8 mouse cellular contexts compared by ENCODE assay signal in the genomic region with DNA sequence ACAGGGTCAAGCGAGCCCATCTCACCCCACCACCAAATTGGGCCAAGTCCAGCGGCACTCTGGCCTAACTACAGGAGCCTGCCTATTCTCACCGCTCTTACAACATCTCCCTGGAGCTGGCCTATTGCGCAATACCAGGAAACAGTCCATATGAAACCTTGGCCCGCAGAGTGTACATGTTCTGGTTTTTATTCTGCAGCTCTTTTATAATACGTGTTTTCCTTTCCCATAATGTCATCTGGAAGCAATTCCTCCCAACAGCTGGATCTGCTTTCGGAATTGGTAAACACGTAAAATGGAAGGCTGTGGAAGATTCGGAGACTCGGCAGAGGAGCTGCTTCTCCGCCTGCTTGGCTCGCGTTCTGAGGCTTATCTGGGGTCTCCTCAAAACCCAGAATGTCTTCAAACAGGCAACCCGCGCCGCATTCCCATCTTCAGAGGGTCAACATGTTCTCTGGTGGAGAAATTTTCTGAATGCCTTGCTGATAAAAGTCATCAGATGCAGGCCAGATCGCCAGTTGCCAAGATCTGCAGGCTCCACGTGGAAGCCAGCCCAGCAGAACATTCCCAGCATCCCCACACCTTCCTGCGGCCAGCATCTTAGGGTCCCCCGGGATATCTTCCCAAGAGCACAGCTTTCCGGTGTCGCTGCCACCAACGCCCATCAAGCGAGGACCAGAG.
DNase-seq lines count a peak whose midpoint lies in the region; ATAC-seq and TF ChIP-seq lines count a peak whose summit lies in the region.

No protein-coding gene starts in this region.

- no peaks in the 10 kb centered on the region for H3K36me3 ChIP-seq in kidney, embryonic 16.5 days (ENCODE audit: insufficient read depth, low read length)
- no peaks in the 10 kb centered on the region for H3K36me3 ChIP-seq in hindbrain, postnatal 0 days (ENCODE audit: insufficient read depth, low read length)

- H3K27me3 ChIP-seq in kidney, embryonic 16.5 days (ENCODE audit: insufficient read depth, low read length): no peaks in the 10 kb centered on the region
- H3K27me3 ChIP-seq in hindbrain, postnatal 0 days (ENCODE audit: insufficient read depth, low read length): no peaks in the 10 kb centered on the region

- no peaks in the 10 kb centered on the region for H3K9me3 ChIP-seq in kidney, embryonic 16.5 days (ENCODE audit: low read length)
- no peaks in the 10 kb centered on the region for H3K9me3 ChIP-seq in hindbrain, postnatal 0 days (ENCODE audit: low read length)

- whole genome bisulfite sequencing in kidney, embryonic 16.5 days: 80% methylated on average over 24 of the region's 24 CpGs
- WGBS in hindbrain, postnatal 0 days: 74% methylated on average over 24 of the region's 24 CpGs

- intact Hi-C loops in gastrocnemius, postnatal 36 days (cut with DNase I): loop anchor here (5.0 kb wide), 1 partner anchor 65 kb away; a partner anchor contains a TSS

- DNase-seq in 3T3-L1 (ENCODE audit: low read depth, low spot score) (peak; percentile 95), adipocyte (ENCODE audit: low spot score) (peak; percentile 98)
- DNase-seq in gastrocnemius, postnatal 36 days: peak; percentile 71 to 76
- DNase-seq in lung, postnatal 25 days (ENCODE audit: low spot score): peak; percentile 72
- DNase-seq in frontal cortex, postnatal 36 days (ENCODE audit: low spot score in 2 of 2): no peak
- no peak for DNase-seq in frontal cortex, postnatal 10 days (ENCODE audit: low spot score in 2 of 2)
- DNase-seq in hindbrain, postnatal 0 days (ENCODE audit: low spot score): no peak

- ATAC-seq in kidney, embryonic 16.5 days (ENCODE audit: low FRiP score, low TSS enrichment): 0 out of 2 replicates have a peak, but pooled peaks have one; percentile 65
- ATAC-seq in hindbrain, postnatal 0 days: no peak

- no peak overlapping the region for H3K9ac ChIP-seq in kidney, embryonic 16.5 days (replicated peaks; ENCODE audit: low read length)
- H3K9ac ChIP-seq in hindbrain, postnatal 0 days (replicated peaks; ENCODE audit: low read length): no peak overlapping the region

- H3K4me1 ChIP-seq in kidney, embryonic 16.5 days (ENCODE audit: insufficient read depth, low read length): no peaks in the 10 kb centered on the region
- H3K4me1 ChIP-seq in hindbrain, postnatal 0 days (ENCODE audit: insufficient read depth, low read length): no peaks in the 10 kb centered on the region

- no peak for TF ChIP-seq CTCF in hindbrain, postnatal 0 days (IDR thresholded peaks at IDR 0.05; ENCODE audit: low read depth)

- peak overlapping the region; percentile 73 for H3K27ac ChIP-seq in kidney, embryonic 16.5 days (ENCODE audit: low read length)
- H3K27ac ChIP-seq in hindbrain, postnatal 0 days: no peak overlapping the region

- no peak overlapping the region for H3K4me2 ChIP-seq in kidney, embryonic 16.5 days (replicated peaks; ENCODE audit: low read depth, low read length)
- no peak overlapping the region for H3K4me2 ChIP-seq in hindbrain, postnatal 0 days (ENCODE audit: low read depth, low read length)

- H3K4me3 ChIP-seq in kidney, embryonic 16.5 days (ENCODE audit: low read length): no peak overlapping the region
- H3K4me3 ChIP-seq in hindbrain, postnatal 0 days (ENCODE audit: low read length): no peak overlapping the region

Comparison
In these comparisons a context has a peak if more than half of its experiments do, and no peak if none do; other contexts are left out.
1. DNase-seq: peak in 3T3-L1 (single experiment), adipocyte (single experiment), gastrocnemius, postnatal 36 days (2 of 2) and lung, postnatal 25 days (single experiment); none in frontal cortex, postnatal 36 days (0 of 2), frontal cortex, postnatal 10 days (0 of 2) and hindbrain, postnatal 0 days (single experiment).